Mouse (Mus musculus): ENCODE measurements at regions not wholly inside any gene's neighbourhood (a gene's known extent, or its start where the extent isn't known, plus 50 kb on each side); places are given as distances from the start of the nearest gene placed in this dataset.

- TF ChIP-seq CTCF (IDR thresholded peaks at IDR 0.05; ENCODE audit: low read depth), result no peak
- Histone ChIP-seq H3K36me3 (ENCODE audit: insufficient read depth) (no peaks in the 10 kb centered on the region), H3K4me2 (ENCODE audit: low read depth) (no peak overlapping the region), H3K27me3 (ENCODE audit: insufficient read depth, low read length) (no peaks in the 10 kb centered on the region), H3K9ac (no peak overlapping the region), H3K4me3 (ENCODE audit: low read depth, low read length) (no peak overlapping the region), H3K9me3 (ENCODE audit: low read length) (no peaks in the 10 kb centered on the region), H3K27ac (ENCODE audit: low read depth, low read length) (no peak overlapping the region), H3K4me1 (ENCODE audit: insufficient read depth) (no peaks in the 10 kb centered on the region)
- DNase-seq (no peak), ATAC-seq (no peak)
- WGBS, result 93% methylated on average over 8 of the region's 8 CpGs
These were observed 170.1 kb downstream of the 1700064H15Rik start for GRCm38 (mm10) chr3:19458386-19458785.

DNA sequence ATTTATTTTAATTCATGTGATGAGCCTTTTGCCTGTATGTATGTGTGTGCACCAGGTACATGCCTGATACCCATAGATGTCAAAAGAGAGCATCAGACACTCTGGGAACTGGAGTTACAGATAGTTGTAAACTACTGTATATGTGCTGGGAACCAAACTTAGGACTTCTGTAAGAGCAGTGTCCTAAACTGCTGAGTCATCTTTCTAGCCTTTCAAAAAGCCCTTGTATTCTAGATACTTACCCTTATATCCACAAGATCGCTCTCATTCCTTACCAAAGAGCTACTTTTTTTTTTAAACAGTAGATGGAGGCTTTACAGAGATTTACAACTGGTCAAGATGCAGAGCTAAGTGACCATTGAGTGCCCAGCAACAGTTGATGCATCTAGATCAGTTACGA is 171.0 kb downstream of the 1700064H15Rik start:
- Histone ChIP-seq H3K36me3 (ENCODE audit: insufficient read depth) (no peaks in the 10 kb centered on the region), H3K27me3 (ENCODE audit: insufficient read depth, low read length) (no peaks in the 10 kb centered on the region), H3K4me1 (ENCODE audit: insufficient read depth) (no peaks in the 10 kb centered on the region), H3K9me3 (ENCODE audit: low read length) (no peaks in the 10 kb centered on the region), H3K9ac (no peak overlapping the region), H3K4me3 (ENCODE audit: low read depth, low read length) (no peak overlapping the region), H3K27ac (ENCODE audit: low read depth, low read length) (no peak overlapping the region), H3K4me2 (ENCODE audit: low read depth) (no peak overlapping the region)
- ATAC-seq (no peak), DNase-seq (no peak)
- TF ChIP-seq CTCF (IDR thresholded peaks at IDR 0.05; ENCODE audit: low read depth), result no peak
- 93% methylated on average over 2 of the region's 2 CpGs for WGBS

GRCm38 (mm10) chr3:19455838-19456448 is 172.5 kb downstream of the 1700064H15Rik start:
- DNase-seq (no peak), ATAC-seq (no peak)
- Histone ChIP-seq H3K4me1 (ENCODE audit: insufficient read depth) (no peaks in the 10 kb centered on the region), H3K4me2 (ENCODE audit: low read depth) (no peak overlapping the region), H3K36me3 (ENCODE audit: insufficient read depth) (no peaks in the 10 kb centered on the region), H3K9me3 (ENCODE audit: low read length) (no peaks in the 10 kb centered on the region), H3K4me3 (ENCODE audit: low read depth, low read length) (no peak overlapping the region), H3K27ac (ENCODE audit: low read depth, low read length) (no peak overlapping the region), H3K27me3 (ENCODE audit: insufficient read depth, low read length) (no peaks in the 10 kb centered on the region), H3K9ac (no peak overlapping the region)
- 83% methylated on average over 4 of the region's 4 CpGs for WGBS
- no peak for TF ChIP-seq CTCF (IDR thresholded peaks at IDR 0.05; ENCODE audit: low read depth)

GRCm38 (mm10) chr3:19451022-19451421 is 177.5 kb downstream of the 1700064H15Rik start:
- Histone ChIP-seq H3K9me3 (ENCODE audit: low read length) (no peaks in the 10 kb centered on the region), H3K27me3 (ENCODE audit: insufficient read depth, low read length) (no peaks in the 10 kb centered on the region), H3K9ac (no peak overlapping the region), H3K27ac (ENCODE audit: low read depth, low read length) (no peak overlapping the region), H3K4me2 (ENCODE audit: low read depth) (no peak overlapping the region), H3K4me3 (ENCODE audit: low read depth, low read length) (no peak overlapping the region), H3K4me1 (ENCODE audit: insufficient read depth) (no peaks in the 10 kb centered on the region), H3K36me3 (ENCODE audit: insufficient read depth) (no peaks in the 10 kb centered on the region)
- TF ChIP-seq CTCF (IDR thresholded peaks at IDR 0.05; ENCODE audit: low read depth), result no peak
- ATAC-seq (no peak), DNase-seq (no peak)
- 50% methylated on average over 3 of the region's 3 CpGs for WGBS

GRCm38 (mm10) chr3:19448931-19449330 is 179.5 kb downstream of the 1700064H15Rik start:
- no peak for ATAC-seq
- Histone ChIP-seq H3K9ac (no peak overlapping the region), H3K27ac (ENCODE audit: low read depth, low read length) (no peak overlapping the region), H3K36me3 (ENCODE audit: insufficient read depth) (no peaks in the 10 kb centered on the region), H3K27me3 (ENCODE audit: insufficient read depth, low read length) (no peaks in the 10 kb centered on the region), H3K4me1 (ENCODE audit: insufficient read depth) (no peaks in the 10 kb centered on the region), H3K9me3 (ENCODE audit: low read length) (no peaks in the 10 kb centered on the region), H3K4me2 (ENCODE audit: low read depth) (no peak overlapping the region), H3K4me3 (ENCODE audit: low read depth, low read length) (no peak overlapping the region)
- TF ChIP-seq CTCF (IDR thresholded peaks at IDR 0.05; ENCODE audit: low read depth), result no peak
- no peak for DNase-seq
- 76% methylated on average over 3 of the region's 3 CpGs for WGBS

DNA sequence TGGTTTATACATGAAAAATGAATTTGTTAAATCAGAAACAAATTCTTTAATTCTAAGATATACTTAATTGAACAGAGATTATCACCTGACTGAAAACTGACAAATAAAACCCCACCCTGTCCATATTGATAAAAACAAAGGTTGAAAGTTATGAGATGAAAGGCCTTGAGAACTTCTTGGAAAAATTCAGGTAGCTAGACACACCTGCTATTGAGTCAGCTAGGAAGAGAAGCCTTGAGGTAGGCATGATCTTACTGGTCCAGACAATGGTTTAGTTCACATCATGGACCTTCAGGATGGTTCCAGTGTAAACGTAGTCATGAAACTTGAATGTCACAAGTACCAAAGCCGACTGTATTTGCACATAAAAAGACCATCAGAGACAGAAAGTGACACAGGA is 180.3 kb downstream of the 1700064H15Rik start:
- Histone ChIP-seq H3K9me3 (ENCODE audit: low read length) (no peaks in the 10 kb centered on the region), H3K27me3 (ENCODE audit: insufficient read depth, low read length) (no peaks in the 10 kb centered on the region), H3K4me3 (ENCODE audit: low read depth, low read length) (no peak overlapping the region), H3K9ac (no peak overlapping the region), H3K4me2 (ENCODE audit: low read depth) (no peak overlapping the region), H3K36me3 (ENCODE audit: insufficient read depth) (no peaks in the 10 kb centered on the region), H3K27ac (ENCODE audit: low read depth, low read length) (no peak overlapping the region), H3K4me1 (ENCODE audit: insufficient read depth) (no peaks in the 10 kb centered on the region)
- DNase-seq (no peak), ATAC-seq (no peak)
- no peak for TF ChIP-seq CTCF (IDR thresholded peaks at IDR 0.05; ENCODE audit: low read depth)
- WGBS, result 77% methylated on average over 2 of the region's 2 CpGs

GRCm38 (mm10) chr3:19447733-19448132 is 180.7 kb downstream of the 1700064H15Rik start:
- WGBS, result 70% methylated on average over 1 of the region's 1 CpGs
- no peaks in the 10 kb centered on the region for H3K36me3 ChIP-seq (ENCODE audit: insufficient read depth)

More at GRCm38 (mm10) chr3:19447733-19448132, 180.7 kb downstream of the 1700064H15Rik start:
- no peaks in the 10 kb centered on the region for H3K4me1 ChIP-seq (ENCODE audit: insufficient read depth)
- no peak overlapping the region for H3K4me2 ChIP-seq (ENCODE audit: low read depth)
- no peak overlapping the region for H3K27ac ChIP-seq (ENCODE audit: low read depth, low read length)
- no peak for ATAC-seq
- TF ChIP-seq CTCF (IDR thresholded peaks at IDR 0.05; ENCODE audit: low read depth), result no peak
- no peaks in the 10 kb centered on the region for H3K27me3 ChIP-seq (ENCODE audit: insufficient read depth, low read length)
- H3K9ac ChIP-seq, result no peak overlapping the region
- DNase-seq, result no peak
- no peaks in the 10 kb centered on the region for H3K9me3 ChIP-seq (ENCODE audit: low read length)
- H3K4me3 ChIP-seq (ENCODE audit: low read depth, low read length), result no peak overlapping the region

Measured in forebrain, postnatal 0 days (tissue).